Mouse (Mus musculus) megakaryocyte-erythroid progenitor cell, adult 5-6 weeks (primary cell): Measurements from ENCODE around the gene Rdh8. TPM values are rescaled to one million over a fixed set of nuclear protein-coding genes. Genes with fewer than 3 reads are reported as not detected.
"Not testable (repeated sequence)": the region's sequence is repeated elsewhere in the genome, so short reads cannot be mapped to it uniquely, and the experiment has no call there.

Experiments used
- ATAC-seq: replicated peaks from 2 replicates; pipeline ENCODE4 v1.8.0; 2016; ENCODE audit warnings: mild to moderate bottlenecking, inconsistent platforms; ENCODE audit not compliant: severe bottlenecking, poor library complexity, low FRiP score, low TSS enrichment
- total RNA-seq, 2 experiments: library from RNA; stranded (forward) in 1 of 2; stranded (reverse) in 1 of 2; fragments of 200-1000, 215-1000 nt in 1 of 2; fragments of >200 nt in 1 of 2; fragmentation: Nextera tagmentation in 1 of 2; gene quantifications; 2 replicates each; pipeline ENCODE4 v1.2.3; 2014 to 2017

Rdh8 gene
- total RNA-seq, 2 experiments from 2014 or later: not detected

DNA sequence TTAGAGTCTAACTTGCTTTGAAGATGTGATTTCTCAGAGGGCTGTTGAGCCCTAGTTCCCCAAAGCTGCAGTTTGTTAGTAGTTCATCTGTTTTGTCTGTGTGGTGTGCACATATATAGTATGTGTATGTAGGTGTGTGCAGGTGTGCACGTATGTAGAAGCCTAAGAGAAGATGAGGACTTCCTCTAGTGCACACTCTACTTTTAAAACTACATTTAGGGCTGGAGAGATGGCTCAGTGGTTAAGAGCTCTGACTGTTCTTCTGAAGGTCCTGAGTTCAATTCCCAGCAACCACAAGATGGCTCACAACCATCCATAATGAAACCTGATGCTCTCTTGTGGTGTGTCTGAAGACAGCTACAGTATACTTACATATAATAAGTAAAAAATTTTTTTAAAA, 16.6 kb downstream of the Rdh8 start:
- ATAC-seq: no peak

DNA sequence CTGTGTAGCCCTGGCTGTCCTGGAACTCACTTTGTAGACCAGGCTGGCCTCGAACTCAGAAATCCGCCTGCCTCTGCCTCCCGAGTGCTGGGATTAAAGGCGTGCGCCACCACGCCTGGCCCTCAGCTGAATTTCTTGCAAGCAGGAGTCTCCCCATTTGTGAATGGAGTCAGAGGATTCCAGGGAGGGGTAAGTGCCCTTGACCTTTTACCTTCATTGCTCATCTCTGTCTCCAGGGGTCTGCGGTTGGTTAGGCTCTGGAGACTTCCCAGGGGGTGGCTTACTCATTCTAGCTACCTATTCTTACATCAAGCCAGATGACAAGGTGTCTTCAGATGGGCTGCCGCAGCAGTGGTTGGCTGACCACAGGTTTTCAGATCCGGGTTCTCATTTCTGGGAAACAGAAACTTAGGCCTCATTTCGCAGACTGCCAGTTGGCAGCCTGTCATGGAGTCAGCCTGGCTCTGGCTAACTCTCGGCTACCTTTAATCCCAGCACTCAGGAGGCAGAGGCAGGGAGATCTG, 17.2 kb downstream of the Rdh8 start:
- not testable (repeated sequence) for ATAC-seq

DNA sequence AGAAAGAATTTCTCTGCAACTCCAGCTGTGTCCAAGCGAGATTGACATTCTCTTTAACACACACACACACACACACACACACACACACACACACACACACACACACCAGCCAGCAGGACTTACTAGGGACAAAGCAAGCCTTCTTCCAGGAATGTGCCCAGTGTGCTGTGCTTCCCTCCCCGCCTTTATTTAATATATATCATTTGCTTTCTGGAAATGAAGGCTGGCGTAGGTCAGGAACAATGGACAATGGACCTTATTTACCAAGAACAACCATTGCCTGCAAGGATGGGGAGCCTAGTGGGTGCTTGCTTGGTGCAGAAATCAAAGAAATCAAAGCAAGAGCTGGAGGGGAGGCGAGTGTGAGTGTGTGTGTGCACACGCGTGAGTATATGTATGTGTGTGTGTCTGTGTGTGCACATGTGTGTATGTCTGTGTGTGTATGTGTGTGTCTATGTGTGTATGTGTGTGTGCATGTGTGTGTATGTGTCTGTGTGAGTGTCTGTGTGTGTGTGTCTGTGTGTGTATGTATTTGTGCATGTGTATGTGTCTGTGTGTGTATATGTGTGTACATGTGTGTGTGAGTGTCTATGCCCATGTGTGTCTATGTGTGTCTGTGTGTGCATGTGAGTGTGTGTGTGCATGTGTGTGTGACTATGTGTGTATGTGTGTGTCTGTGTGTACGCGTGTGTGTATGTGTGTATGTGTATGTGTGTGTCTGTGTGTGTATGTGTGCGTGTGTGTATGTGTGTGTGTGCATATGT, 19.1 kb downstream of the Rdh8 start:
- ATAC-seq: no peak

DNA sequence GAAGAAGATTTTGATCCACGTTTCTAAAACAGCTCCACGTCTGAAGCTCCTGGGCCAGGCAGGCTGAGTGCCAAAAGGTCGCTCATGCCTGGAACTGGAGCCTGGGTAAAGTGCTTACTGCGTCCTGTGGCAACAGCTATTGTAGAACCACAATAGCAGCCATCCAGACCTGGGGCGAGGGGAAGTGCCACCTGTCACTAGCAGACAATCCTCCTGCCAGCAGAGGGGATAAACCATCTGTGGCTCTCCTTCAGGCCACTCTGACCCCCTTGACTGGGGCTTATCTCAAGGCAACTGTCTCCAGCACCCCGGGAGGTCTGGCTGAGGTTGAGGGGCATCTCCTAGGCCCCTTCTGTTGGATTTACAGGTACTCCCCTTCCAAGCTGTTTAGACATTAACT, 20.6 kb downstream of the Rdh8 start:
- no peak for ATAC-seq

DNA sequence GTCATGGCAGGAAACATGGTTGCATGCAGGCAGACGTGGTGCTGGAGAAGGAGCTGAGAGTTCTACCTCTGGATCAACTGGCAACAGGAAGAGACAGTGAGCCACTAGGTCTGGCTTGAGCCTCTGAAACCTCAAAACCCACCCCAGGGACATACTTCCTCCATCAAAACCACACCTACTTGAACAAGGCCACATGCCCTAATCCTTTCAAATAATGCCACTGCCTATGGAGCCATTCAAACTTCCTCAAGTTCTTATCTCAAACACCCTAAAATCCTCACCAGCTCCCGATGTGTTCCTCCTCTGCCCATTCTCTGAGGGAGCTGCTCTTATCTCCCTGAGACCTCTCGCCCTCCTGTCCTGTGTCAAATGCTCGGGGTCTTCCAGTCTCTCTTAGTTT, 23.9 kb downstream of the Rdh8 start:
- no peak for ATAC-seq

DNA sequence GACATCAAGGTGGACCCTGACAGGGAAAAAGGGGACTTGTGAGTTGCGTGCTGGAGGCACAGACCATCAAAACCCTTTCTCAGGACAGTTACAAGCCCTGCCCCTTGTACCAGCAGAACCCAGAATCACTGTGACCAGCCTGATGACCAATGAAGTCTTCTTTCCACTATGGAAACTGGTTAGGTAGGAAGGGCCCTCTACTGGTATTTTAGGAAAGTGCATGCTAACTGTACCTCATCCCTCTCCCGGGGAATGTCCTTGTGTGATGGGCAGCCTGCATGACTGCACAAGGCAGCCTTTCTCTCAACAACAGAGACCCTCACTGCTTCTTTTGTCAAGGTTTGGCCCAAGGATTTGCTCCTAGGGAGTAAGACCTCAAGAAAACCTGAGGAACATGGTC, 24.4 kb downstream of the Rdh8 start:
- ATAC-seq: 0 out of 2 replicates have a peak, but pooled peaks have one; percentile 19

DNA sequence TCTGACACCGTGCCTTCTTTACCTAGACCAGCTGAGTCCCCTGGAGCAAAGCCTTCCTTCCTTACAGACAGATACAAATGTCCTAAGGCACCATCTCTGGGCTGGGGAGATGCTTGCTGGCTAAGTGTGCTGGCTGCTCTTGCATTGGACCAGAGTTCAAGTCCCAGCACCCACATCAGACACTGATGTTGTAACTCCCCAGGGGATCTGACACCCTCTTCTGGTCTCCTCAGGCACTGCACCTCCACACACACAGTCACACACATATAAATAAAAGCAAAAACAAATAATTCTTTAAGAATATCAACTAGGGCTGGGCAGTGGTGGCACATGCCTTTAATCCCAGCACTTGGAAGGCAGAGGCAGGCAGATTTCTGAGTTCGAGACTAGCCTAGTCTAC, 31.9 kb downstream of the Rdh8 start:
- no peak for ATAC-seq

DNA sequence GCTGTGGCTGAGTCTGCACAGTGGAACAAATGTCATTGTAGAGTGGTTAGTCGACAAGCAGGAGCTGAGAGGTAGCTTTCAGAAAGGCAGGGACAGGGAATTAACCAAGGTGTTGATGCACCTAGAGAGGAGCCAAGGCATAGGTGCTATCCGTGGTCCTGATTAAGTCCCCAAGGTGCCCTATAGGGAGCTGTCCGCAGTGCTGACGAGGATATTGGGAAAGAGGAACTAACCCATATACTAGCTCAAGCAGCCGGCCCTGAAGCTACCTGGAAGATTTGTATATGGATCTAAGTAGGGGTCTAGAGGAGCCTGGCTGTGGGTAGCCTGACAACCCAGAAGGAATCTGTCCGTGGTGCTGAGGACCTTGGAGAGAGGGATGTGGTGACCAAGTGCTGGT, 38.8 kb downstream of the Rdh8 start:
- peak; percentile 47 for ATAC-seq

DNA sequence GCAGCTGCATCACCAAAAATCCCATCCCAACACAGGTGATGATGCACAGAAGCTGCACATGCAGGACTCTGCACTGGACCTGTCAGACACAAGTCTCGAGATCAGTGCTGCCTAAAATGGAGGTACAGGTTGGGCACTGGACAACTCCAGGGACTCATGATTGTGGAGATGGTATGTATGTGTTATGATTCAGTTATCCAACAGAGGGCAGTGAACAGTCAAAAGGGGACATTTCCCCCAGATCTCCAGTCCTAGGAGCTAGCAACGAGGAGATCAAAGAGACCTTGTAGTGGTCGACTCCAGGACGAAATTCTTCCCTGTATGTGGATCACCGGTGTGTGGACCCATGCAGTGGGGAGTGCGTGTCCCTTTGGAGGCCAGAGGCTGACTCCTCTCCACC, 41.6 kb downstream of the Rdh8 start:
- no peak for ATAC-seq

DNA sequence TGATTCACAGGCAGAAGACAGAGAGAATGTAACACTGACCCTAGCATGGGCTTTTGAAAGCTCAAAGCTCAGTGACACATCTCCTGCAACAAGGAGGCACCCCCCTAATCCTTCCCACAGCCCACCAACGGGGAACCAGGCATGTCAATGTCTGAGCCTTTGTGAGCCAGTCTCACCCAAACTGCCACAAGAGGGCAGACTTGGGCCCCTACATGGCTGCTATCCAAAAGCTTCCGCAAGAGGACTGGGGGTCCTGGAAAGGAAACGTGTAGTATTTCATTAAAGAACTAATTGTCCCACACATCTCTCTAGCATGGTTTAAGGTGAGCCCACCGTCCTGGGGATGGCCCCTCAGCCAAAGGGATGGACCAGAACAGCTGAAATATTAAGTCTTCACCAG, 43.5 kb downstream of the Rdh8 start:
- ATAC-seq: no peak

DNA sequence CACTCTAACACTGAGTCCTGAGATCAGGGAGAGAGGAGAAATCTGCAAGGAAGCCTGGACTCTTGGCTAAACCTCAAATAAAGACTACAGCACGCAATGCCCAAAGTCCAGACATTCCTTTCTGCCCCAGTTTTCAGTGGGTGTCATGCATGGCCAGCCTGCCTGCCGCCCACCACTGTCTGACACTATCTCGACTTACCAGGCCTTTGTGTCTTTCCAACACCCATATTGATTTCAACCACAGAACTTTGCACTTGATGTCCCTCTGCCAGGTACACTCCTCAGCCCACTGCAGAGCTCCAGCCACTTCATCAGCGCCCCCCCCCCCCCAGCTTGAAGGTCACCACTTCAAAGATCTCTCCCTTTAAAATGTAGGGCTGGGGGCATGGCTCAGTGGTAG, 43.9 kb downstream of the Rdh8 start:
- no peak; the same call in 1 of the 2 replicates for ATAC-seq

DNA sequence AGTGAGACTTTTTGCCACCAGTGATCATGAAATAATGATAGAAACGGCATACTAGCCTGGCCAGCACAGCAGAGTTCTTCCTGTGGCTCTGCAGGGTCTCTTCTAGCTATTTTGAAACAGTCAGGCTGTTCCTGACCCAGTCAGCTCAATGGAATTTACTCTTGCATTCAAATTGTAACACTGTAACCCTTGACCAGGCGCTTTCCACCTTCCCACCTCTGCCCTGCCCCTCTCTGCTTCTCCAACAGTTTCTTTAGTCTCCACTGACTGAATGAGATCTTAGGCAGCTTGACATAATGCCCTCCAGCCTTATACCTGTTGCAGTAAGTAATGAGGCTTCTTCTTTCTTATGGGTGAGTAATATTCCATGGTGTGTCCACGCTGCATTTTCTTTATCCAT, 48.6 kb downstream of the Rdh8 start:
- ATAC-seq: no peak

DNA sequence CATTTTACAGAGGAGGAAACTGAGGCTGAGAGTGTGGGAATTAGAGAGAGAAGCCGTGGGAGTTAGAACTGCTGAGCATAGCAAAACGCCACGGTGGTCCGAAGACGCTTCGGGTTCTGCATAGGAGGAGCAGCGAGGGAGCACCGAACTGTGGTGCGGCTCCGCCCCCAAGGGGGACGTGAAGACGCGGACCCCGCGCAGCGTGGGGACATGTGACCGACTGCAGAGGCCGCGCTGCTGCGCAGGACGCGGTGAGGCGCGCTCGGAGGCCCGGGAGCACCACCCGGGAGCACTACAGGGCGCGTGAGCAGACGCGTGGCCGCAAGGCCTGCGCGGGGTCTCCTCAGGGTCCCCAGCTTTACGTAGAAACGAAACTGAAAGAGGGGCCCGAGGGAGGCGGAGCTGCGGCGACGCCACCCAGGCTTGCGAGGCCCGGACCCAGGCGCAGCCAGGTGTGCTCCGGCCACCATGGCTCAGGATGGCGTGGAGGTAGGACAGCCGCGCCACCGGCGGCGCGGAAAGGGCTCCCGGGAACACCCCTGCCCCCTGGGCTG, 50.2 kb downstream of the Rdh8 start, which contains the start of gene A230050P20Rik:
A230050P20Rik (plus strand) TSS at position 195 of the 554 bp plus-strand sequence.
- ATAC-seq: 0 out of 2 replicates have a peak, but pooled peaks have one; percentile 32

DNA sequence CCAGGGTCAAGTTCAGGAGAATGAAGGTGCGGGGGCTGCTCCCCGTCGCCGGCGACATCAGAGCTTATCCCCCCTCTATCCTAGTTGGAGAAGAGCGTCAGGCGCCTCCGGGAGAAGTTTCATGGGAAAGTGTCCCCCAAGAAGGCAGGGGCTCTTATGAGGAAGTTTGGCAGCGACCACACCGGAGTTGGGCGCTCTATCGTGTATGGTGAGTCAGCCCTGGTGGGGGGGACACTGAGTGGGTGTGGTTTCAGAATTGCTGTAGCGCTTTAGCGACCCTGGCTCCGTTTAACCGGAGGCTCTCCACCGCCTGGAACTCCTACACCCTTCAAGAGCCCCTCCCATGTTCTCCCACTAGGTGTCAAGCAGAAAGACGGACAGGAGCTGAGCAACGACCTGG, 50.9 kb downstream of the Rdh8 start:
- ATAC-seq: 0 out of 2 replicates have a peak, but pooled peaks have one; percentile 23

DNA sequence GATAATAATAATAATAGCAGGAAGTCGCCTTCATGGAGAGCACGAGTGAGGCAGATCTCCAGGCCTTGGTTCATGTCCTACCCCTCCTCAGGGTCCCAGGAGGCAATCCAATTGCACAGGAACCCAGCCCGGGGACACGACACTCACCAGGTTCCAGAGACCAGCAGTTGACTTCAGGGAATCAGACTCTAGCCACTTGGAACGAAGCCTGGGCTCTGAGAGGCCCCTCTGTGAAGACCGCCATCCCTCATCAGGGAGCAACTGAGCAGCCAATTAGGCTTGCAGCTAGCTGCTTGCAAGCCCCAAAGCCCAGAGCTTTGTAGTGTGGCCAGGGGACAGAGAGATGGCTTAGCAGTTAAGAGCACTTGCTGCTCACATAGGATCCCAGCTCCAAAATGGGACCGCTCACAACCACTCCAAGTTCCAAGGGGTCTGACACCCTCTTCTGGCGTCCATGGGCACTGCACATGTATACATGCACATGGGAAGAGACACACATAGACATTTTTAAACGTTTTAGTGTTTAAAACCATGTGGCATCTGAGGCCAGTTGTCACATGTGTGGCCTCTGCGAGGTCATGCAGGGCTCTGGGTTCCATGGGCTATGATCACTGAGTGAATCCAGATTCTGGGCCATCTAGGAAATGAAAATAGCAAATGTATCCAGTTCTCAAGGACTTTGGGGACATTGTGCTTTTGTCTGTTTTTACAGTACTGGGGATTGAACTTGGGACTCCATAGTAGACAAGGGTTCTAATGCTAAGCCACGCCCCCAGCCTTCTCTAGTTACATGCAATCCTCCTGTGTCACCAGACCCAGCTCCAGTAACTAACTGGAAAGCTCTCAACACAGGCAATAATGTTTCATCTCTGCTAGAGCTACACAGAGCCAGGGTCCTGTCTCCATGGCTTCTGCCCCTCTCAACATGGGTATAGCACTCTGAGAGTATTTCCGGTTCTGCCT, 52.2 kb downstream of the Rdh8 start:
- 0 out of 2 replicates have a peak, but pooled peaks have one; percentile 24 for ATAC-seq

DNA sequence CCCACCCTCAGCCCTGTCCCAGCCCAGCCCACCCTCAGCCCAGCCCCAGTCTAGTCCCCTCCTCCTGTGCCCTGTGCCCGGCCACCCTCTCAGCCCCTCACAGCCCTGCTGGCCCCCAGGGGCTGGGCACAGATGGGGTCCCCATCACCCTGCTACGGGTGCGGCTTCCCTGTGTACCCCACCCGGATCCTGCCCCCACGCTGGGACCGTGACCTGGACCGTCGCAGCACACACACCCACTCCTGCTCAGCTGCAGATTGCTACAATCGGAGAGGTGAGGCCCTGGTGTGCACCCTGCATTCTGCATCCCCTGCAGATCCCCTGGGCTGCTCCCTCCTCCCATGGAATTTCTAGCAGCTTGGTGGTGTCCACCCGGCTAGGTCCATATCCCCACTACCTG, 54.7 kb downstream of the Rdh8 start:
- no peak for ATAC-seq

DNA sequence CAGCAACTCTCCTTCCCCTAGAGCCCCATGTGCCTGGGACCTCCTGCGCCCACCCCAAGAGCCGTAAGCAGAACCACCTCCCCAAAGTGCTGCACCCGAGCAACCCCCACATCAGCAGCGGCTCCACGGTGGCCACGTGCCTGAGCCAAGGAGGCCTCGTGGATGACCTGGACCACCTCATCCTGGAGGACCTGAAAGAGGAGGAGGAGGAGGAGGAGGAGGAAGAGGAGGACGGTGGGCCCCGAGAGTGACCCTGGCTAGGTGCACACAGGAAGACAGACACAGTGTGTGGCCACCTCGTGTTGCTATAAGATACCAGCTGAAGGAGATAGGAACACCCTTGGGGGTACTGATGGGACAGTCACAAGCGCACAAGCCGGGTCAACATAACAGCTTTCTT, 55.2 kb downstream of the Rdh8 start:
- no peak for ATAC-seq

DNA sequence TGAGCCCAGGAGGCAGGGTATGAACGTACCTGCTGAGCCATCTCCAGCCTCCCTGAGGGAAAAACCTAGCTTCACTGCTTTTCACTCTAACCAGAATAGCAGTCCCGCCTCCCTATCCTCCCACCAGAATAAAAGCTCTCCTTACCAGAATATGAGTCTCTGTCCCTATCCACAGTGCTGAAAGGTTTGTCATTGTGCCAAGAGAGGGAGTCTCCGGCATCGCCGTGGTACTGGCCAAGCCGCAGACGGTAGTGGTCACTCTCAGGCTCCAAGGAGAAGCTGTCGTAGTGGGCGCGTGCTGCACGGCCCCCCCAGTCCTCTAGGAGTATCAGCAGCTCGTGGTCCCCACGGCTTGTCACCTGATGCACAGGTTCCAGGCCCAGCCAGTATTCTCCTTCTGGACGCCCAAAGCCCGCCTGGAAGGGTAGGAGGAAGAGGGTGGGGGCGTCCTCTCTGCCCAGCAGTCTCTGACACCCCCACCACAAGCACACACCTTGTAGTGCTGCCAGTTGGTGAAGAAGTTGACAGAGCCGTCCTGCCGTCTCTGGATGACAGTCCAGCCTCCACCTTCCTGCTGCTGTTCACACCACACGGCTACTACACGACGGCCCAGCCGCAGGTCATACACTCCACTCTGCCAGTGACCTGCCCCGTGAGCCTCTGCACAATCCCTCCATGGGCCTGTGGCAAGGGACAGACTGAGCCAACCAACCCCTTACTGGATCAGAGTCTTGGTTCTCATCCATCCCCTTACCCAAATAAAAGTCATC, 56.9 kb downstream of the Rdh8 start:
- no peak for ATAC-seq
